Mouse (Mus musculus): Measurements from ENCODE around the gene Csnk1g1.

Gene Csnk1g1

GRCm38 (mm10) chr9:66068056-66068455, 159.3 kb downstream of the Csnk1g1 start:
- DNase-seq (ENCODE audit: low spot score): no peak

GRCm38 (mm10) chr9:66068971-66069391, 160.3 kb downstream of the Csnk1g1 start:
- no peak for DNase-seq (ENCODE audit: low spot score)

- peak; percentile 66 for DNase-seq (ENCODE audit: low spot score)
These were observed 160.9 kb downstream of the Csnk1g1 start, which contains the start of gene Snx22 for GRCm38 (mm10) chr9:66069583-66069982. Snx22 (minus strand) TSS chr9:66069719.

- DNase-seq (ENCODE audit: low spot score): no peak
These were observed 161.4 kb downstream of the Csnk1g1 start for GRCm38 (mm10) chr9:66070151-66070550.

DNA sequence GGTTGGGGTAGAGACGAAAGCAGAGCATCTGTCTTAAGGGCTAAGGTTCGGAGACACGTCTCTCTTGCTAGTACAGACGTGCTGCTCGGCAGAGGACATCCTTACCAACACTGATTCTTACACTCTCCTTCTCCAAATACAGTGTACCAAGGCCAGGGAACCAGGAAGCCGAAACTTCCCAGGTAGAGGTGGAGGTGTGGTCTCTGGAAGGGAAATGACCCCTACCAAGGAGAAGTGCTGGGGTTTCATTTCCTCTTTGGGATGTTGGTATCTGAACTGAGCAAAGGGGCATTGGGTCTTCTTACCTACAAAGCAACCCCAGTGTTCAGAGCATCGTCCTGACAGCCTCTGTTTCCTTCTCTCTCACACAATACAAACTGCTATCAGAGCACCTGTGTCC, 164.0 kb downstream of the Csnk1g1 start:
- no peak for DNase-seq (ENCODE audit: low spot score)

DNA sequence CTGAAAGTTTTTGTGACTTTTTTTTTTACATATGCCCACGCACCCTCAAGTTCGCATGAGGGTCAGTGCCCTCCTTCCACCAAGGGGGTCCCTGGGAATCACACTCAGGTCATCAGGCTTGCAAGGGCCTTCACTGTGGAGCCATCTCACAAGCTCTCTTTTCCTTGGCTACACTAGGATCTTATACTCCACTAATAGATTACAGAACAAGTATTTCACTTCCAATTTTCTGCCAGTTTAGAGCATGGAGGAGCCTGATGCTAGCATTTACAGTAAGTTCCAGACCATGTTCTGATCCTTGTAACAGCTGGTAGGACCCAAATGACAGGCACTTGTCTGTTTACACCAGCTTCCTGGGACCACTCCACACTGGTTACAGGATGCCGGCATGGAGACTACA, 169.3 kb downstream of the Csnk1g1 start:
- DNase-seq (ENCODE audit: low spot score): no peak

- no peak for DNase-seq (ENCODE audit: low spot score)
These were observed 169.8 kb downstream of the Csnk1g1 start for GRCm38 (mm10) chr9:66078493-66078892.

GRCm38 (mm10) chr9:66080804-66081459, 172.2 kb downstream of the Csnk1g1 start:
- DNase-seq (ENCODE audit: low spot score): no peak

DNA sequence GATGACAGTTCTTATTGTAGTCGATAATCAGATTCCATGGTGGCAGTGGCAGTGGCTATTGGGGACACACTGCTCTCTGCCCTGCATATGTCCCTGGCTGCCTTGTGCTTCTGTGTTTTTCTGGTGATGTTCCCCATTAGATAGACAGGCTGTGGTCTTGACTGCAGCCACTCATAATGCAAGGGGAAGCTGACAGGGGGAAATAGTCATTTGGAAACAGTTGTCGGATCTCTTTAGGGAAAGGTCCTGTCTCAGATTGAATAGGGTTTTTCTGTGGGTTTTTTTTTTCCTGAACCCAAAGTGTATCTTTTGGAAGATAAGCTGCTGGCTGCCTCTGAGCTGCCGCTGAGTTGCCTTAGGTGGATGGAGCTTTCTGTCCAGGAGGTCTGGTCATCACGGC, 173.3 kb downstream of the Csnk1g1 start:
- no peak for DNase-seq (ENCODE audit: low spot score)

DNA sequence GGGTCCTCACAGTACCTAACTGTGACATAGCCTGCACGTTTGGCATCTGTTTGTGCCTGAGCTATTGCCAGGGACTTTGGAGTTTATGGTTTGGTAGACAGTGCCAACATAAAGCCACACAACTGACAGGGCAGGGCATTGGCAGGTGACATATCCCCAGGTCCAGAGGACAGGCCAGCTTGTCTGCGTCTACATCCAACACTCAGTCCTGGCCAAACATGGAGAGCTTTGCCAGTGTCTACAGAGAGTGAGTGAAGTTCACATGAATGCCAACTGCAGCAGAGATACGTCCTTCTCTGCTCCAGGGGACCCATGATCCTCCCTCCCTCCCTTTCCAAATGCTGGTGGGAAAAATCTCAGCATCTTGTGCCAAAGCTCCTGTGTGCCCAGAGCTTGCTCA, 175.4 kb downstream of the Csnk1g1 start:
- DNase-seq (ENCODE audit: low spot score): no peak

- no peak for DNase-seq (ENCODE audit: low spot score)
These were observed 178.3 kb downstream of the Csnk1g1 start for GRCm38 (mm10) chr9:66087062-66087461.

DNA sequence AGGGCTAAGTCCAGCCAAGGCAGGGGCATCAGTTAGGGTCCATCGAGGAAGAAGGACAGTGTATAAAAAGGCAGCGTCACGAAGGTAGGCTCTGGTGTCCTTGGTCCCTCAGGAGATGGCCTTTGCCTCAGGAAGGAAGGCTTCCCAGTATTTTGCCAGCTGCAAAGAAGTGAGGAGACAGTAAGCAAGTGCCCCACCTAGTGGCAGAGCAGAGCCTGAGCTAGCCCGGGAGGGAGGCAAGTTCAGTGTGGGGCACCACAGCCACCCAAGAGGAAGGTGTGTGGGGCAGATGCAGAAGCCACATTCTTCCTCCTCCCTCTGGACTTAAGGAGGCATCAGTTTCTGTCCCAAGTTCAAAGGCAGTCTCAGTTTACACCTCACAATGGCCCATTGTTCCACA, 179.7 kb downstream of the Csnk1g1 start:
- DNase-seq (ENCODE audit: low spot score): peak; percentile 17

DNA sequence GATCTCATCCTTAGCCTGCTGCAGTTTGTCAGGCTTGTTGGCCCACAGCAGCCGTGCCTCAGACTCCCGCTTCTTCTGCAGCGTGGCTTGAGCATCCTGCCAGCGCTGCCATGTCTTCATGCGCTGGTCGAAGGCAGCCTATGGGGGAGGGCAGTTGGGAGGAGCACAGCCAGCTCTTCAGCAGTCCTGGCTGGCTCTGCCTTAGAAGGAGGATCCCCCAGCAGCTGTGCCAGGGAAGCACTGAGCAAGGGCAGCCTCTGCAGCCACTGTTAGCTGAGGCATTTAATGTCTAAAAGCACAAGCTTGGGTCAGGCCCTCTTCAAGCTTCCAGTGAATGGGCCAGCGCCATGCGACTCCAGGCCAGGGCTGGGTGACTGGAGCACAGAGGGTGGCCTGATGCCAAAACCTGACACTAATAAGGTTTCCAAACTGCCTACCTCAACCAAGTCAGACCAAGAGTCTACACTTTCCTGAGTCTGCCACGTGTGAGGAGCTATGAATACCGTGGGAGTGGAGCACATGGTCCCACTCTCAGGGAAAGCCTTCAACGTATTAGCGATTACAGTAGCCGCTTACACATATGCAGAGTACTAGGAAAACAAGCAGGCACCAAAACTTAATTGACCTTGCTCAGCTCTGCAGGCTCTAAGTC, 182.0 kb downstream of the Csnk1g1 start:
- DNase-seq (ENCODE audit: low spot score): no peak

GRCm38 (mm10) chr9:66091327-66092231, 182.9 kb downstream of the Csnk1g1 start:
- DNase-seq (ENCODE audit: low spot score): no peak

GRCm38 (mm10) chr9:66092664-66093063, 183.9 kb downstream of the Csnk1g1 start:
- DNase-seq (ENCODE audit: low spot score): no peak
